Mouse (Mus musculus) layer of hippocampus, adult 11-12 months (tissue): ENCODE results near the gene Ccdc97.
"Not testable (repeated sequence)": the region's sequence is repeated elsewhere in the genome, so short reads cannot be mapped to it uniquely, and the experiment has no call there.

Experiments
- DNase-seq: peaks from one replicate; pipeline ENCODE4 v3.0.0; 2022; ENCODE audit warnings: low spot score

Ccdc97 gene

GRCm38 (mm10) chr7:25718788-25719417 lies at the start of gene Ccdc97:
Gene Ccdc97 (minus strand): TSS chr7:25719088.
- peak; percentile 96 for DNase-seq

GRCm38 (mm10) chr7:25768229-25768628 lies 49.3 kb upstream of the Ccdc97 start:
- DNase-seq, result no peak

GRCm38 (mm10) chr7:25766108-25766507 lies 47.2 kb upstream of the Ccdc97 start:
- DNase-seq, result no peak

DNA sequence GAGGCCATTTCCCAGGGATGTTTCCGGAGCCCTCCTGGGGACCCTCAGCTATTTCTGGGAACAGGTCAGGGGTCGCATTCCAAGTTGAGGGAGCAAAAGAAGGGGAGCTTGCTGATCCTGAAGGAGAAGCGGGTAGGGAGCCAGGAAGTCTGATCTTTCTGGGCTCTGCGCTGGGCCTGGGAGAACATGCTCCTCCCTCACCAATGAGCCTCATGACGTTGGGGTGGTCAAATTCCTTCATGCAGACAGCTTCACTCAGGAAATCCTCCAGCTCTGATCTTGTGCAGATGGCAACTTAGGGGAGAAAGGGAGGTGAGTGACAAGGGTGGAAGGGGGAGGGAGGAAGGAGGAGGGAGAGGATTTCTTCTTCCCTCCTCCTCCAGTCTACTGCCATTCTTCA lies 45.3 kb upstream of the Ccdc97 start:
- DNase-seq, result no peak

GRCm38 (mm10) chr7:25763678-25764077 lies 44.8 kb upstream of the Ccdc97 start:
- DNase-seq, result no peak

DNA sequence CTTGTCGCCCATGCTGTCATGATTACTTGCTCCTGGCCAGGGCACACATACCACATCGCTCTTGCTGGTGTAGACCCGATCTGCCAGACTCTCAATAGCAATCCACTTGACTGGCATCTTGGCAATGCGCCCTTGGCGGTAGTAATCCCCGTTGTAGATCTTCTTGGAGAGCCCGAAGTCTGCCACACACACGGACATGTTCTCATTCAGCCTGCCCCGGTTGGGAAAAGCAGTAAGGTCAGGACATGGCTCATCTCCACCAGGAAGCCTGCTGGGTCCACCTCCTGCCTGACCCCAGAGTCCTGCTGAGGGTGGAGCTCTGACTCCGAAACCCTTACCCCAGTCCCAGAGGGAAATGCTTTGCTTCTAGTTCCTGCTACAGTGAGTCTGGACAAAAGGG lies 42.5 kb upstream of the Ccdc97 start:
- no peak for DNase-seq

GRCm38 (mm10) chr7:25756011-25756410 lies 37.1 kb upstream of the Ccdc97 start:
- peak; percentile 93 for DNase-seq

GRCm38 (mm10) chr7:25755468-25755833 lies 36.6 kb upstream of the Ccdc97 start:
- peak; percentile 76 for DNase-seq

DNA sequence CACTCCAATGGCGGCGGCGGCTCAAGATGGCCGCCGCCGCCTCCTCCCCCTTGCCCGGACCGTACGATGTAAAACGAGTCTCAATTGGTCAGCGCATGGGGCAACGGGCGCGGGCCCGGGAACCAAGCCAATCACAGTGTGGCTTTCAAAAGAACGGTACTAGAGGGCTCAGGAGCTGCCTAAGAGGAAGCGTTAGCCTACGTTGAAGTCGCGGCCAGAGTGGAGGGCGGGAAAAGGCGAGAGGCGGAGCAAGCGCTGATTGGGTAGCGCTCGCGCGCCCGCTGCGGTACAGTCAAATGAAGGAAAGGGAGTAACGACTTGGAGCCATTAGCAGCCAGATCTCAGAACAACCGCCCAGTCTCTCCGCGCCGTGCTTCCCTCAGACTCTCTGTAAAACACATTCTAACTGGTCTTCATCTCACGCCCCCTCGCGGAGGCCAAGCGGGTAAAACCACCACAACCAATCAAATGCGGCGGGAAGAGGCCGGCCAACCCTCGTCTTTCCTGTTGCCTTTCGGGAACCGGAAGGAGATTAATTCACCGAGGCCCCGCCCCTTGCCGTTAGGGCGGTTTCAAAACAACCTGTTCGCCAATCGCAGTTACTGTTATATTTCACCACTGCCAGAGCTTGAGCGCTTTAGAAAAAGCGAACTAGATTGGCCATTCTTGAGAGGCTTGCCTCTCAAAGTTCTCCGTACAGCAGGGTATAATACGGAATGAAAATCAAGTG lies 36.0 kb upstream of the Ccdc97 start, which contains the start of gene Hnrnpul1:
TSS of gene Hnrnpul1 (minus strand) at position 20 of the 730 bp plus-strand sequence.
- peak; percentile 100 for DNase-seq

- DNase-seq, result no peak
Measured at GRCm38 (mm10) chr7:25754439-25754737, 35.5 kb upstream of the Ccdc97 start.

- no peak for DNase-seq
Measured at GRCm38 (mm10) chr7:25753643-25754438, 35.0 kb upstream of the Ccdc97 start.

DNA sequence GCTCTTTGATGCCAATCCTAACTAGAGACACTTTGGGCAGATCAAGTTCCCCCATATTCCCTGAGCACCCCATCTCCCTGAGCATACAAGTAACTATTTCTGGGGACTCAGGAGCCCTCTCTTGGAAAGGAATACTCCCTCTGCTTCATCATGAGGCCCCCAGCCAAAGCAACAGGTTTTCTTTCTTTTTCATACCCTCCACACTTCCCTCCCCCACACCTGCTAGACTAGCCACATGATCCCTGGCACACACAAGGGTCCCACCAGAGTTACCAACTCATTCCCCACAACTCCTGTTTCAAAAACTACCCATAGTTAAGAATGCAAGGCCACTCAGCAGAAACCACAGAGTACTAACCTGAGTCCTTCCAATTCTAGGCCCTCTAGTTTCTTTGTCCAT lies 34.2 kb upstream of the Ccdc97 start:
- DNase-seq, result no peak

DNA sequence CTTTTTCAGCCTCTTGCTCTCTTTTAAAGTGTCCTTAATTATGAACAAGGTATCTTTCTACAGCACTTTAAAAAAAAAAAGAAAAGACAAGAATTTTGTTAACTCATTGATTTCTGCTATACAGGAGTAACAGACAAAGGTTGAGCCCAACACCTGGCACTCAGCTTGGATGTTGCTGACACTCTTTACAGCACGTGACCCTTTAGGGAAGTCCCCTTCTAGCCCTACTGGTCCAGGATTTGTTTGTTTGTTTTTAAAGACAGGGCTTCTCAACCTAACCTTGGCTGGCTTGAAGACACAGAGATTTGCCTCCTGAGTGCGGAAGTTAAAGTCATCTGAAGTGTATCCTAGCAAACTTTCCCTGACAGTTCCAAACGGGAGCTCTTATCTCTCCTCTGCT lies 28.0 kb upstream of the Ccdc97 start:
- no peak for DNase-seq

DNA sequence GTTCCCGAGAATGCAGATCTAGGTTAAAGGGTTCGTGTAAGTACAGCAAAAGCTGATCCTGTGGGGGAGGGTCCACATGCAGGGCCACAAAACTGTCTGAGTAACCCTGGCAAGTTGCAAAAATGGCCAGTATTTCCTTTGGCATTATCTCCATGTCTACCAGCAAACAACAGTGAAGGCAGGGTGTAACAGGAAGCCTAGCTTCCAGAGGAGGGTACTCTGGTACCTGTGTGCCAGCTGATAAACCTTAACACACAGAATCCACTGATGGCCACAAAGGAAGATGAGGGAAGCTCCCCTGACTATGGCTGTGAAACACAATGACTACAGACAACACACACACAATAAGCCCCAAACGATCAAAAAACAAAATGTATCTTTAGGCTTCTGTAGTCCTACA lies 19.4 kb upstream of the Ccdc97 start:
- no peak for DNase-seq

GRCm38 (mm10) chr7:25736920-25737319 lies 18.0 kb upstream of the Ccdc97 start:
- DNase-seq, result no peak

- DNase-seq, result no peak
Measured at GRCm38 (mm10) chr7:25734991-25735390, 16.1 kb upstream of the Ccdc97 start.

DNA sequence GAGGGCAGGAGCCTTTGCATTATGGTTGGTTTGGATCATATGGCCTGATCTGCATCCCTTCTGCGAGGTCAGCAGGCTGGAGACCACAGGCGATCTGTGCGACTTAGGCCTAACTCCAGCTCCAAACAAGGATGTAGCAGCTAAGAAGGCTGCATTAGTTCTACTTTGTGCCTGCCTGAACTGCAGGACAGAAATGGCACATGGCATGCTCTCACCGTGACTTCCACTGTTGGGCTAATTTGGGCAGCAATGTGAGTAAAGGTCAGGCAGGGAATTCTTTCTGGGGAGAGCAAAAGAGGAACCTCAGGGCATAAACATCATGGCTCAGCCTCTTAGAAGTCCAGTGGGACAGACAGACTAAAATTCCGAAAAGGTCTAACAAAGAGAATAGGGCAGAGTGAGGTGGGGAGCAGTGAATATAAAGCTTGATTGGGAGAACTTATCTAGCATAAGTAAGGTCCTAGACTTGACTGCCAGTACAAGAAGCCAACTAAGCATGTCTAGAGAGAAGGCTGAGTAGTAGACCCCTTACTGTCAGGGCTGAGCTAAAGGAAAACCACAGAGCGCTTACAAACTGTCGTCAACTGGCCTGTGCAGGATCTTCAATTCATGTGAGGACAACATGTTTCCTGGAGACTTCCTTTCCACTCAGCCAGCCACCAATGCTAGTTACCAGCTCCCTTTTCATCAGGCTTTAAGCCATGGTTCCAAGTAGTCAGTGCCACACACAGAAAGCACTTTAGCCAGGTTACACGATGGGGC lies 12.6 kb upstream of the Ccdc97 start:
- DNase-seq, result no peak

GRCm38 (mm10) chr7:25729862-25730261 lies 11.0 kb upstream of the Ccdc97 start:
- DNase-seq, result no peak

DNA sequence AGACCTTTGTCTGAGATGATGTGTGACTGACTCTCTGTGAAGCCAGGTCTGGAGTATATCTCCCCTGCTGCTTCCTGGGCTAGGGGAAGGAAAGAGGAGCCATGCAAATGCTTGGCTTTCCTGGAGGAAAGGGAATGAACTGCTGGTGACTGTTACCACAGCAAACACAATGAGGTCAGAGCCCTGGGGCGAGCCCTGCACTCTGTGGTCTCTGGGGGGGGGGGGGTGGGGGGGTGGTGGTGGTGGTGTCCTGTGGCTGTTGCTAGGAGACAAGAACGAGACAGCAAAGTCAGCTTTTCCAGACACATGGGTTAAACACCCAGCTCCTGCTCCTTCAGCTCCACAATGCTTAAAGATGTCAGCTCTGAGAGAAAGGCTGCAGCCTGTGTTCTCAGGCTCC lies 10.5 kb upstream of the Ccdc97 start:
- DNase-seq, result no peak

DNA sequence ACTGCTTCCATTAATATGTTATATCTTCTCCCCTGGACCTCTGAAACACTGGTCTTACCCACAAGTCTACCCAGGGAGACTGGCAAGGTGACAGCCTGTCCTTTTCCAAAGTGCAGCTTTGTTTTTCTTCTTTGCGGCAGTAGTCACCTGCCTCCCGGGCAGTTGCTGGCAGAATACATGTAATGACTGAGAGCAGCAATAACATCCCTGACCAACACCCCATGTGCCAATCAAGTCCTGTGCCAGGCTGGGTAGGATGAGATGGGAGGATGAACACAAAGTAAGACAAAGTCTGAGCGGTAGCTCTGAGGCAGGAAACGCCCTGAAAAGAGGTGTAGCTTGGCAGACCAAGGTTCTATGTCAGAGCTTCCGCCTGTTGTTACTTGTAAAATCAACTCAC lies 8.9 kb upstream of the Ccdc97 start:
- DNase-seq, result no peak

DNA sequence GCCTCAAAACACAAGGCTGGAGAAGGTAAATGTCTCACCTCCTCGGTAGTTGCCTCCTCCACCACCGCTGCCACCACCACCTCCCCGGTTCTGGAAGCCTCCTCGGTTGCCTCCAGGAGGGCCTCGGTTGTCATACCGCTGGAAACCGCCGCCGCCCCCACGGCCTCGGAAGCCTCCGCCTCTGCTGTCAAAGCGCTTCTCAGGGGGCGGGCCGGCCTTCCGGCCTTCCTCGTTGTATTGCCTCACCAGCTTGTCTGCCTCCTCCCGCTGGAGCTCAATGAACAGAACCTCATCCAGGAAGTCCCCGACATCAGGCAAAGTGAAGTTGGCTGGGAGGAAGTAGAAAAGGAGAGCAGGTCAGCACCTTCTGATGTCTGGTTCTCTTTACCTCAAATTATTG lies 7.0 kb upstream of the Ccdc97 start:
- DNase-seq, result no peak

GRCm38 (mm10) chr7:25721776-25722175 lies 2.9 kb upstream of the Ccdc97 start:
- DNase-seq, result not testable (repeated sequence)
